In the genomic region with DNA sequence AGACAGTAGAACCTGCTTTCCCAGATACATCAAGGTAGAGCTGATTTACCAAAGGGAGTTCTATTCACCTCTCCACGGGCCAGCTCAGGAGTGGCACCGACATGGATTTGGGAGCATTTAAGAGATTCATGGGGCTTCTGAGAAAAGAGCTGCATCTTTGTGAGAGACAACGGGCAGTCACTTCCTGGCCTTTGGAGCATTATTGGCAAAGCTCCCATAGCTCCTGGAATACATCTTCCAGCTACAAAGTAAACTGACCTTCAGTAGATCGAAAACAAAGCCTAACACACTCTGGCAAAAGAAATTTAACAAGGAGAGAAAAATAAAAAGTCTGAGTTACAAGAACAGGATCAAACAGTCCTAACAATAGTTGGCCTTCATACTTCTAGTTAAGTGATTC, we compare ENCODE assay signal across 31 mouse cellular contexts. TPM values are rescaled to one million over a fixed set of nuclear protein-coding genes. Genes with fewer than 3 reads are reported as not detected.
DNase-seq lines count a peak whose midpoint lies in the region; ATAC-seq and TF ChIP-seq lines count a peak whose summit lies in the region.
"Had no signal": no experiment of that assay in that cellular context is flagged by ENCODE, and none has a peak within 500 bp of the region (broad histone marks: within the 10 kb centered on the region; RNA-seq: fewer than 3 reads in every experiment).

No protein-coding gene starts in this region.

- DNase-seq in adrenal gland, postnatal 10 days, result peak; percentile 9
- DNase-seq in adrenal gland, postnatal 25 days, result no peak
- peak; percentile 7 for DNase-seq in lung, embryonic 14.5 days
- DNase-seq in lung, postnatal 36 days, result no peak
- peak; percentile 58 for DNase-seq in ovary, adult 18-20 months (ENCODE audit: low spot score)
- DNase-seq in ovary, postnatal 14 days (ENCODE audit: low spot score), result no peak
- peak; percentile 3 for DNase-seq in brain, adult 2 months (ENCODE audit: low read depth, low spot score)
- DNase-seq: adrenal gland, adult 8-10 months; B cell, adult 2 months; cerebellum, adult 11 months; cerebellum, adult 18-20 months; cerebellum, adult 8-10 months; cerebellum, adult 9-11 months; cerebellum, postnatal 14 days; cerebellum, postnatal 36 days; embryo, embryonic 11 days; forebrain, postnatal 0 days had no signal

- H3K27ac ChIP-seq in lung, embryonic 14.5 days (ENCODE audit: low read depth), result no peak overlapping the region
- H3K27ac ChIP-seq: embryonic facial prominence, embryonic 10.5 days; embryonic facial prominence, embryonic 12.5 days; forebrain, embryonic 13.5 days; forebrain, embryonic 15.5 days had no signal

- H3K9ac ChIP-seq in lung, embryonic 14.5 days, result no peak overlapping the region
- H3K9ac ChIP-seq: embryonic facial prominence, embryonic 12.5 days; forebrain, embryonic 13.5 days; forebrain, embryonic 15.5 days; forebrain, postnatal 0 days had no signal

- no peak for TF ChIP-seq CTCF in lung, embryonic 14.5 days (IDR thresholded peaks at IDR 0.05; ENCODE audit: low read depth)

- no peaks in the 10 kb centered on the region for H3K36me3 ChIP-seq in lung, embryonic 14.5 days (ENCODE audit: insufficient read depth)
- H3K36me3 ChIP-seq: embryonic facial prominence, embryonic 10.5 days; embryonic facial prominence, embryonic 12.5 days; forebrain, embryonic 15.5 days; G1E had no signal

- no peaks in the 10 kb centered on the region for H3K9me3 ChIP-seq in lung, embryonic 14.5 days (ENCODE audit: low read depth, low read length)
- H3K9me3 ChIP-seq: embryonic facial prominence, embryonic 10.5 days; embryonic facial prominence, embryonic 12.5 days; forebrain, embryonic 13.5 days; forebrain, embryonic 15.5 days; G1E had no signal

- peaks cover 6% of the 10 kb centered on the region; the same call in 1 of the 2 replicates for H3K4me1 ChIP-seq in lung, embryonic 14.5 days (ENCODE audit: insufficient read depth)
- H3K4me1 ChIP-seq: embryonic facial prominence, embryonic 10.5 days; embryonic facial prominence, embryonic 12.5 days; forebrain, embryonic 13.5 days; forebrain, embryonic 15.5 days had no signal

- no peak overlapping the region for H3K4me3 ChIP-seq in lung, embryonic 14.5 days (ENCODE audit: low read depth, low read length)
- H3K4me3 ChIP-seq: embryonic facial prominence, embryonic 10.5 days; embryonic facial prominence, embryonic 12.5 days; forebrain, embryonic 13.5 days; forebrain, embryonic 15.5 days had no signal

- no peak for ATAC-seq in lung, embryonic 14.5 days (ENCODE audit: insufficient read depth)
- ATAC-seq: activated CD4-positive, CD25-positive, alpha-beta regulatory T cell, adult 4 months; CD4-positive, CD25-positive, alpha-beta regulatory T cell, adult 4 months; forebrain, embryonic 13.5 days; forebrain, embryonic 15.5 days; forebrain, postnatal 0 days; Patski had no signal

- no peak overlapping the region for H3K4me2 ChIP-seq in lung, embryonic 14.5 days
- H3K4me2 ChIP-seq: embryonic facial prominence, embryonic 12.5 days; forebrain, embryonic 13.5 days; forebrain, embryonic 15.5 days had no signal

- no peaks in the 10 kb centered on the region for H3K27me3 ChIP-seq in lung, embryonic 14.5 days (ENCODE audit: insufficient read depth, low read length)
- H3K27me3 ChIP-seq: CH12.LX; embryonic facial prominence, embryonic 12.5 days; forebrain, embryonic 13.5 days; forebrain, embryonic 15.5 days had no signal

- WGBS in lung, embryonic 14.5 days, result 66% methylated on average over 4 of the region's 4 CpGs

RNA-seq across cellular contexts. Expression of gene Csnka2ip, which starts 17.6 kb away (rescaled TPM):
- total RNA-seq in adrenal gland, postnatal 10 days (2021), result not detected
- total RNA-seq in adrenal gland, postnatal 25 days (2021), result not detected in 2 replicates
- not detected in 2 replicates for polyA plus RNA-seq in lung, embryonic 14.5 days (2014; fragmentation: Nextera tagmentation; extraction: Ambion mirVana)
- total RNA-seq: adrenal gland, adult 18-20 months; adrenal gland, adult 8-10 months; adrenal gland, postnatal 36 days; CH12.LX; common myeloid progenitor, adult 5-6 weeks; forebrain, postnatal 0 days had no signal
- polyA plus RNA-seq: activated CD4-positive, CD25-positive, alpha-beta regulatory T cell, adult 4 months; CD4-positive, CD25-positive, alpha-beta regulatory T cell, adult 4 months; embryonic facial prominence, embryonic 10.5 days; embryonic facial prominence, embryonic 12.5 days; embryonic facial prominence, embryonic 14.5 days; forebrain, embryonic 11.5 days; forebrain, embryonic 13.5 days; forebrain, embryonic 15.5 days; forebrain, postnatal 0 days; G1E; Patski had no signal

Comparison
In these comparisons a context has a peak if more than half of its experiments do, and no peak if none do; other contexts are left out.
1. DNase-seq: peak in adrenal gland, postnatal 10 days (single experiment), lung, embryonic 14.5 days (single experiment), ovary, adult 18-20 months (single experiment) and brain, adult 2 months (single experiment); none in adrenal gland, postnatal 25 days (single experiment), lung, postnatal 36 days (single experiment) and ovary, postnatal 14 days (single experiment).